Mouse (Mus musculus): ENCODE data around the gene Babam1. TPM values are rescaled to one million over a fixed set of nuclear protein-coding genes. Genes with fewer than 3 reads are reported as not detected.

The Babam1 gene
- total RNA-seq (2014; rRNA removed) (75.6 and 103 TPM in 2 replicates), polyA plus RNA-seq (2015; fragmentation: Nextera tagmentation; extraction: Ambion mirVana) (94.7 and 95.0 TPM in 2 replicates)

DNA sequence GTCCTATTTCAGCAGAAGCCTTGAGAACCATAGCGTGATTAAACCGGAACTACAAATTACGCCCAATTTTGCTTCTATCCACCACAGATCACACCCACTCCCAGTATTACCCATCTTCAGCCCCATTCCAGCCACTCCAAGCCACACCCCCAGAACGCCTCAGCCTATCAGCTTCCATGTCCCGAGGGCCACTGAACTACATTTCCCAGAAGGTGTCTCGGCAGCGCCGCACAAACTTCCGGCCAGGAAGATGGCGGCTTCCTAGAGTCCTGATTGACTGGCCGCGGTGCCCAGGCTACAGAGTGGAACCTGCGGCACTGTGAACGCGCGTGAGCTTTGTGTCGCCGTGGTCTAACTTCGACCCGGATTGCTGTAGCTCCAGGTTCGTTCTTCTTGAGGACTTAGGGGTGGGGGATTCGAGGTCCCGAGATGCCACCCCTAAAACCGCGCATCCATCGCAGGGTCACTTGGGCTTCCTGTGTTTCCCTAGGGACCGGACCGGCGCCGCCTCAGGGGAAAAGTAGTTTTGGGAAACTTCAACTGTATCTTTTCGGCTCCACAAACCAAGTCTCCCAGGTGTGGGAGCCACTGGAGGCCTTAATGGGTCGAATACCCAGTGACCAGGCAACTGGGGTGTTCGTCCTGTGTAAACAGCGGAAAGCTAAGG lies at the start of gene Babam1:
Gene Babam1 (plus strand): TSS at position 223 of the 667 bp plus-strand sequence.
- no peaks in the 10 kb centered on the region for H3K9me3 ChIP-seq (ENCODE audit: low read length)
- ATAC-seq, result peak; percentile 98
- under 1% methylated on average over 34 of the region's 34 CpGs for WGBS

DNA sequence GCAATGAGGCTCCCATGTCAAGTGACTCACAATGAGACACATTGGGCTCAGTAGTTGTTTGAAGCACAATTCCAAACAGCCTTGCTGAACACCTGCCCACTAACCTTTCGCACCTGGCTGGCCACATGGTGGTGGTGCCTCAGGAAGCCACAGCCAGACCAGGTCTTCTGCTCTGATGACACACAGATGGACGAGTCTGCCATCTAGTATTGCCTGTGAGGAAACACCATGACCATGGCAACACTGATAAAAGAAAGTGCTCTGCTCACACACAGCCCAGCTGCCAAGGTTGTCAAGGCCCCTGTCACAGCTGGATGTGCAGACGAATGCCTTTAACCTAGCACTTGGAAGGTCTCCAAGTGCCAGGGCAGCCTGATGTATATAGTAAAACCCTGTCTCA lies 45.5 kb upstream of the Babam1 start:
- WGBS, result 64% methylated on average over 3 of the region's 3 CpGs
- Histone ChIP-seq H3K27me3 (ENCODE audit: insufficient read depth, low read length) (no peaks in the 10 kb centered on the region), H3K4me3 (ENCODE audit: low read length) (no peak overlapping the region), H3K4me2 (ENCODE audit: low read depth, low read length) (no peak overlapping the region), H3K36me3 (ENCODE audit: insufficient read depth, low read length) (peaks cover 79% of the 10 kb centered on the region), H3K4me1 (ENCODE audit: insufficient read depth, low read length) (no peaks in the 10 kb centered on the region), H3K27ac (no peak overlapping the region), H3K9me3 (ENCODE audit: low read length) (no peaks in the 10 kb centered on the region), H3K9ac (replicated peaks; ENCODE audit: low read length) (no peak overlapping the region)
- ATAC-seq (no peak), DNase-seq (ENCODE audit: low spot score) (no peak)
- no peak for TF ChIP-seq CTCF (IDR thresholded peaks at IDR 0.05; ENCODE audit: low read depth)

More for the DNA sequence above, at the start of gene Babam1:
- no peaks in the 10 kb centered on the region for H3K27me3 ChIP-seq (ENCODE audit: insufficient read depth, low read length)
- peak within 1 kb of the TSS; percentile 92 for H3K4me2 ChIP-seq (ENCODE audit: low read depth, low read length)
- 0 out of 2 replicates have a peak, but pooled peaks cover 4% of the 10 kb centered on the region for H3K36me3 ChIP-seq (ENCODE audit: insufficient read depth, low read length)
- peak; percentile 13; the same call in 1 of the 2 replicates for TF ChIP-seq CTCF (IDR thresholded peaks at IDR 0.05; ENCODE audit: low read depth)
- peak within 1 kb of the TSS; percentile 48 for H3K27ac ChIP-seq
- peak within 1 kb of the TSS; percentile 67 for H3K4me3 ChIP-seq (ENCODE audit: low read length)
- peak; percentile 98 for DNase-seq (ENCODE audit: low spot score)
- peak within 1 kb of the TSS; percentile 67 for H3K9ac ChIP-seq (replicated peaks; ENCODE audit: low read length)
- H3K4me1 ChIP-seq (ENCODE audit: insufficient read depth, low read length), result peaks cover 10% of the 10 kb centered on the region

DNA sequence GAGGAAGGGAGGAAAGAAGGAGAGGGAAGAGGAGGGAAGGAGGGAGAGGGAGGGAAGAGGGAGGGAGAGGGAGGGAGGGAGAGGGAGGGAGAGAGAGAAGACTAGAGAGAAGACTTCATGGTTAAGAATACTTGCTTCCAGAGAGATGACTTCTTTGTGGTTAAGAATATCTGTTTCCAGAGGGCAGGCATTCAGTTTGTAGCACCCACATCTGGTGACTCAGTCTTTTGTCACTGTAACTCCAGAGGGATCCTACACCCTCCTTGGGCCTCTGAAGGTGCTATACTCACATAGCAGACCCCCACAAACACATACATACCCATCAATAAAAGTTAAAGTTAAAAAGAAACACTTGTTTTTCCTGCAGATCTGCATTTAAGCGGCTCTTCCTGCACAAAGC lies 45.1 kb upstream of the Babam1 start:
- no peak for ATAC-seq
- no peak for TF ChIP-seq CTCF (IDR thresholded peaks at IDR 0.05; ENCODE audit: low read depth)
- Histone ChIP-seq H3K9me3 (ENCODE audit: low read length) (no peaks in the 10 kb centered on the region), H3K27ac (no peak overlapping the region), H3K9ac (replicated peaks; ENCODE audit: low read length) (no peak overlapping the region), H3K4me2 (ENCODE audit: low read depth, low read length) (no peak overlapping the region), H3K27me3 (ENCODE audit: insufficient read depth, low read length) (no peaks in the 10 kb centered on the region), H3K36me3 (ENCODE audit: insufficient read depth, low read length) (peaks cover 79% of the 10 kb centered on the region), H3K4me3 (ENCODE audit: low read length) (no peak overlapping the region), H3K4me1 (ENCODE audit: insufficient read depth, low read length) (no peaks in the 10 kb centered on the region)
- 95% methylated on average over 1 of the region's 1 CpGs for WGBS
- no peak for DNase-seq (ENCODE audit: low spot score)

DNA sequence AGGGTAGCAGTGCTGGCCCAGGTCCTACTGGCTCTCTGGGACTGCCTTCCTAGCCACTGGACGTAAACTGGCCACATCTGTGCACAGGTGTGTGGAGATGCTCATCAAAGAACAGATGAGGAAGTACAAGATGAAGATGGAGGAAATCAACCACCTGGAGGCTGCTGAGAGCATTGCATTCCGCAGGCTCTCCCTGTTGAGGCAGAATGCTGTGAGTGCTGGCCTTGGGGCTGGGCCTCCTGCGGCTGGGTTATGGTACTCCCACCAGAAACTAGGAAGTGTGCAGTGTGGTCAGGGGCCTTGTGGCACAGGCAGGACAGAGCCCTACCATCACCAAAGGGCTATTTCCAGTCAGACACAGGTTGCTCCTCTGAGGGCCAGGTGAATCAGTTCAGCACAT lies 38.6 kb upstream of the Babam1 start:
- DNase-seq (ENCODE audit: low spot score) (no peak), ATAC-seq (no peak)
- WGBS, result 83% methylated on average over 3 of the region's 3 CpGs
- no peak overlapping the region for H3K9ac ChIP-seq (replicated peaks; ENCODE audit: low read length)
- H3K9me3 ChIP-seq (ENCODE audit: low read length), result no peaks in the 10 kb centered on the region
- peaks cover 73% of the 10 kb centered on the region for H3K36me3 ChIP-seq (ENCODE audit: insufficient read depth, low read length)
- no peak overlapping the region for H3K4me2 ChIP-seq (ENCODE audit: low read depth, low read length)
- H3K27ac ChIP-seq, result no peak overlapping the region
- peak; percentile 7; the same call in 1 of the 2 replicates for TF ChIP-seq CTCF (IDR thresholded peaks at IDR 0.05; ENCODE audit: low read depth)
- H3K27me3 ChIP-seq (ENCODE audit: insufficient read depth, low read length), result no peaks in the 10 kb centered on the region
- H3K4me3 ChIP-seq (ENCODE audit: low read length), result no peak overlapping the region
- no peaks in the 10 kb centered on the region for H3K4me1 ChIP-seq (ENCODE audit: insufficient read depth, low read length)

DNA sequence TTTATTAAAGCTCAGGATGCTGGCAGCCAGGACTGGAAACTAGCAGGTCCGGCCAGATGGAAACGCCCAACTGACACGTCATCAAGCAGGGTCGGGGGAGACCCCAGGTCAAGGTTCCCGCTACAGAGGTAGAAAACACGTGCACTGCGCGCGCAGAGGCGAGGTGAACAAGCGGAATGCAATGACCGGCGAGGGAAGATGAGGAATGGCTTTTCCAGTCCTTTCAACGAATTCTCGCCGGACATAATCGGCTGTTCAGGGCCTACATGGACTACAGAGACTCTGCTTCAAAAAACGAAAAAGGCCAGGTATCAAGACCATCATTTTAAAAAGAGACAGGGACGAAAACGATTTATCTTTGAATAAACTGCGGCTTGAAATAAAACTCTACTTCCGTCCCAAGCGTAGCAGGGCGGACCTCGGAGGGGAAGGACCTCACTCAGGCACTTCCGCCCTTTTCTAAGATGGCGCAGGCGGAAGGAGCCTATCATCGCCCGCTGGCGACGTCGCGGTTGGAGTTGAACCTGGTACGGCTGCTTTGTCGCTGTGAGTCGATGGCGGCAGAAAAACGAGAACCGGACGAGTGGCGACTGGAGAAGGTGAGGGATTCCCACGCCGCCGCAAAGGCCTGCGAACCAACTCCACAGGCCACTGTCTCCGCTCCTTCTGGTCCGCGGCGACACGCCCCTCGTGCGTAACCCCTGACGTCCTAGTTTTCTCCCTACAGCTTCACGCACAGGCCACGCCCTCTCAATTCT lies 29.7 kb upstream of the Babam1 start, which contains the start of gene Use1:
Gene Use1 (plus strand): TSS at position 78 of the 758 bp plus-strand sequence.
- Histone ChIP-seq H3K4me3 (ENCODE audit: low read length) (peak within 1 kb of the TSS; percentile 52), H3K27ac (peak within 1 kb of the TSS; percentile 87), H3K36me3 (ENCODE audit: insufficient read depth, low read length) (peaks cover 13% of the 10 kb centered on the region), H3K9ac (replicated peaks; ENCODE audit: low read length) (peak within 1 kb of the TSS; percentile 65), H3K4me1 (ENCODE audit: insufficient read depth, low read length) (peaks cover 7% of the 10 kb centered on the region), H3K4me2 (ENCODE audit: low read depth, low read length) (peak within 1 kb of the TSS; percentile 70), H3K27me3 (ENCODE audit: insufficient read depth, low read length) (no peaks in the 10 kb centered on the region), H3K9me3 (ENCODE audit: low read length) (no peaks in the 10 kb centered on the region)
- TF ChIP-seq CTCF (IDR thresholded peaks at IDR 0.05; ENCODE audit: low read depth), result no peak
- ATAC-seq (peak; percentile 84), DNase-seq (ENCODE audit: low spot score) (peak; percentile 94)
- WGBS, result under 1% methylated on average over 56 of the region's 56 CpGs

DNA sequence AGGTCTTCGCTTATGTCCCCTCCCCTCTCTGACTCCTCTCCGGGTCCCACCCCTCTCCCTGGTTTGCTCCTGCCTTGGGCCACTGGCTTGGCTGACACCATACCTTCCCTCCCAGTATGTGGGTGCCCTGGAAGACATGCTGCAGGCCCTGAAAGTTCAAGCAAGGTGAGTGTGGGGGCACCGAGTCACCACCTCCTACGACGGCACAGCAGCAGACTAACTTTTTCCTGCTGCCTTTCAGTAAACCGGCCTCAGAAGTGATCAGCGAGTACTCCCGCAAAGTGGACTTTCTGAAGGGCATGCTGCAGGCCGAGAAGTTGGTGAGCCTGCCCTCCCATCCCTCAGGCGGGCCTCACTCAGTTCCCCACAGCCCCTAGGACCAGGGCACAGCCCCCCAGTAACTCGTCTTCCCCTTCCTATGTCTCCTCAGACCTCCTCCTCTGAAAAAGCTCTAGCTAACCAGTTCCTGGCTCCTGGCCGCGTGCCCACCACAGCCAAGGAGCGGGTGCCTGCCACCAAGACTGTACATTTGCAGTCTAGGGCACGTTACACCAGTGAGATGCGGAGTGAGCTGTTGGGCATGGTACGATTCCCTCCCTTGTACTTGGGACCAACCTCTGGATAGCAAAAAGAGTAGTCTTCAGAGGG lies 29.0 kb upstream of the Babam1 start:
- H3K4me2 ChIP-seq (ENCODE audit: low read depth, low read length), result peak overlapping the region; percentile 70
- no peaks in the 10 kb centered on the region for H3K9me3 ChIP-seq (ENCODE audit: low read length)
- no peak for ATAC-seq
- H3K4me3 ChIP-seq (ENCODE audit: low read length), result peak overlapping the region; percentile 52
- TF ChIP-seq CTCF (IDR thresholded peaks at IDR 0.05; ENCODE audit: low read depth), result no peak
- WGBS, result 46% methylated on average over 17 of the region's 17 CpGs
- H3K27ac ChIP-seq, result peak overlapping the region; percentile 87
- peak overlapping the region; percentile 65 for H3K9ac ChIP-seq (replicated peaks; ENCODE audit: low read length)
- peaks cover 13% of the 10 kb centered on the region for H3K36me3 ChIP-seq (ENCODE audit: insufficient read depth, low read length)
- H3K4me1 ChIP-seq (ENCODE audit: insufficient read depth, low read length), result peaks cover 7% of the 10 kb centered on the region
- no peaks in the 10 kb centered on the region for H3K27me3 ChIP-seq (ENCODE audit: insufficient read depth, low read length)
- DNase-seq (ENCODE audit: low spot score), result no peak
